Mouse (Mus musculus) midbrain, embryonic 12.5 days (tissue): ENCODE data around the gene Tmem198. TPM values are rescaled to one million over a fixed set of nuclear protein-coding genes. Genes with fewer than 3 reads are reported as not detected.

ENCODE experiments used
- ATAC-seq: fragments of 200-750 bp; cut with Nextera tagmentation; 2 replicates; pipeline ENCODE4 v1.8.0; 2017; ENCODE audit warnings: low read depth, moderate TSS enrichment, moderate library complexity; ENCODE audit not compliant: low FRiP score
- H3K27ac ChIP-seq: fragments of 300-500 bp; sonication (generic); replicated peaks from 2 replicates; pipeline ENCODE4 v1.5.1; 2016; ENCODE audit warnings: mild to moderate bottlenecking
- H3K27me3 ChIP-seq: fragments of 300-500 bp; sonication (generic); 2 replicates; pipeline ENCODE4 v1.6.1; 2016; ENCODE audit warnings: mild to moderate bottlenecking
- H3K36me3 ChIP-seq: fragments of 300-500 bp; sonication (generic); 2 replicates; pipeline ENCODE4 v1.6.1; 2016
- H3K4me1 ChIP-seq: fragments of 300-500 bp; sonication (generic); 2 replicates; pipeline ENCODE4 v1.6.1; 2016
- H3K4me2 ChIP-seq: fragments of 300-500 bp; sonication (generic); replicated peaks from 2 replicates; pipeline ENCODE4 v1.6.1; 2016; ENCODE audit warnings: mild to moderate bottlenecking, moderate library complexity
- H3K4me3 ChIP-seq: fragments of 300-500 bp; sonication (generic); 2 replicates; pipeline ENCODE4 v1.5.1; 2016; ENCODE audit warnings: mild to moderate bottlenecking
- H3K9ac ChIP-seq: fragments of 300-500 bp; sonication (generic); replicated peaks from 2 replicates; pipeline ENCODE4 v1.6.1; 2016; ENCODE audit warnings: mild to moderate bottlenecking, moderate library complexity
- H3K9me3 ChIP-seq: fragments of 300-500 bp; sonication (generic); 2 replicates; pipeline ENCODE4 v1.6.1; 2016; ENCODE audit warnings: mild to moderate bottlenecking
- WGBS: fragments of 180-500 bp; shearing (Covaris S2); methylation state at CpG from one replicate; pipeline ENCODE4 v1.1.7; 2016; 5-methylcytosine and 5-hydroxymethylcytosine counted together
- polyA plus RNA-seq: library from polyadenylated mRNA; unstranded; fragments of >200 nt; fragmentation: Nextera tagmentation; extraction: Ambion mirVana; gene quantifications from 2 replicates; pipeline ENCODE4 v1.2.1, GENCODE M21; 2016

The Tmem198 gene
- polyA plus RNA-seq, 1 experiment from 2014 or later: 26.5 TPM

DNA sequence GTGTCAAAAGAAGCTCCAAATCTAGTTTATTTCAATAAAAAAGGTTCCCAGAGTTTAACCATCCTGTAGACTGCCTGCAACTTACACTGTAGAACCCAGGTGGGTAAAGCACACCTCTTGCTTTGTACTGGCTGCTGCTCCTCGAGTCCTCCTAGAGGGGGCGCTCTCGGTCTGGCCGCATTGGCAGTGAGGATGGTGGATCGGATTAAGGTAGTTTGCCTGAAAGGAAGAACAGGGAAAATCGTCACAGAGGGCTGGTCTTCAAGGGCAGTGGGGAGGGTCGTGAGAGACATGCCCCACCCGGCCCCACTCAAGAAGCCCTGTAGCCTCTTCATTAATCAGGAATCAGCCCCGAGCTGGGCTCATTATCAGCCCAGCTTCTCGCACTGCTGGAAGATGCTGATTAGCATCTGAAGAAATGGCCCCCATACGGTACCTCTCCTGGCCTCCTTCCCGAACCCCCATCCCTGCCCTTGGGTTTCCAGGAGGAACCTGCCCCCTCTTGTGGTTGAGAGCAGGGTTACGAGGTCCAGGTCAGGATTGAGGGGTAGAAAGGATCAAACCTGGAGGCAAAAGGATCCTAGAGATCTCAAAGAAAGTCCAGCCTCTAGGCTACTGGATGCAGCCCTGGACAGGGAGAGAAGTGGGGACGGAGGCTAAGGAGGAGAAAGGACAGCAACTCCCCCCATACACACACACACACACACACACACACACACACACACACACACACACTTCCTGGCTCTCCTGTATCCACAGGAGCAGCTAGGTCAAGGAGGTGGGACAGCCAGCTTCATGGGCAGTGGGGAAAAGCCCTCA is 22.4 kb upstream of the Tmem198 start:
- H3K4me2 ChIP-seq: peak overlapping the region; percentile 57
- peaks cover 57% of the 10 kb centered on the region for H3K4me1 ChIP-seq

DNA sequence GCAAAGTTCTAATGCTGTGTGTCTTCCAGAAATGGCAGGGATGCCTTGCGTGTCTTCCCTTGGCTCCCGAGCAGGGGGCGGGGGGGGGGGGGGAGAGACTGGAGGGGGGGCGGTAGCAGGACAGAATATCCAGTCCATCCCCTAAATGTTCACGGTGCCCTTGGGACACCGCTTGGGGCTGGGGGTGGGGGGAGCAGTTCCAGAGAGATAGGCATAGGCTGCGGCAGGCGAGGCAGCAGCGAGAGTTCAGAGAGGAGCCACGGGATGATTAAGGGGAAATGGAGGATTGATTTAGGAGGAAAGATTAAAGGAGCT is 21.7 kb upstream of the Tmem198 start:
- Histone ChIP-seq H3K9ac (peak overlapping the region; percentile 46; the same call in 1 of the 2 replicates), H3K4me3 (peak overlapping the region; percentile 18; the same call in 1 of the 2 replicates), H3K36me3 (no peaks in the 10 kb centered on the region), H3K9me3 (no peaks in the 10 kb centered on the region), H3K4me2 (peak overlapping the region; percentile 57), H3K4me1 (peaks cover 55% of the 10 kb centered on the region), H3K27me3 (peaks cover 51% of the 10 kb centered on the region), H3K27ac (peak overlapping the region; percentile 76)
- ATAC-seq: peak; percentile 13
- 1% methylated on average over 9 of the region's 10 CpGs for WGBS

More for the DNA sequence above, 22.4 kb upstream of the Tmem198 start:
- WGBS: 7% methylated on average over 14 of the region's 14 CpGs
- Histone ChIP-seq H3K27ac (peak overlapping the region; percentile 76), H3K9ac (no peak overlapping the region), H3K36me3 (no peaks in the 10 kb centered on the region), H3K9me3 (no peaks in the 10 kb centered on the region), H3K4me3 (peak overlapping the region; percentile 18; the same call in 1 of the 2 replicates), H3K27me3 (peaks cover 55% of the 10 kb centered on the region)
- ATAC-seq: no peak

DNA sequence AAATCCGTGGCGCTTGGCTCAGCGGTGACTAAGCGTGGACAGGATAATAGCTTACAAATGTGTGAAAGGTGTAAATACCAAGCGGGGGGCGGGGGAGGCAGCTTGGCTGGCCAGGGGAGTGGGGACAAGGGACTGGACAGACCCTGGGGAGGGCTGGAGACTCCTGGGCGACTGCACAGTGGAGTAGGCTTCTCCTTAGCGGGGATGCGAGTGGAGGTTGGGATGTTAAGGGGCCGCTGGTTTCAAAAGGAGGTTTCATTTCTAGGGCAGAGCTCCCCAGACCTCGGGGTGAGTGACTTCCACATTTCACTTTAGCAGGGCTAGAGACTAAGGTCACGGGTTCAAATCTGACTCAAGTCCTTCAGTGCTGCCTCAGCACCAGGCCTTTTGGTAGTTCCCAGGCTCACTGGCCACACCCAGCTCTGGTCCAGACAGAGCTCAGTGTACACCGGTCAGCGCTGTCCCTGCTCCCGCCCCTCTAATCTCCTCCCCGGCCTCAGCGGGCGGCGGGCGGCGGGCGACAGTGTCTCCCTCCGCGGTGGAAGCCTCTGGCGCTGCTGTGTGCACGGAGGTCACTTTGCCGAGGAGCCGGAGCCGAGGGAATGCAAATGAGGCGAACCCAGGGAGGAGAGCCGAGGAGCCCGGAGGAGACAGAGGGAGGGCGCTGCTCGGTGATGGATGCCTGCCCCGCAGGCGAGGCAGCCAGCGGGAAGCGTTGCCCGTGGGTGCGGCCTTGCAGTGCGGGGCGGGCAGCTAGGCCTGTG is 21.1 kb upstream of the Tmem198 start:
- Histone ChIP-seq H3K9me3 (no peaks in the 10 kb centered on the region), H3K9ac (peak overlapping the region; percentile 46), H3K36me3 (no peaks in the 10 kb centered on the region), H3K4me1 (peaks cover 51% of the 10 kb centered on the region), H3K4me2 (peak overlapping the region; percentile 57), H3K27ac (peak overlapping the region; percentile 76), H3K27me3 (peaks cover 50% of the 10 kb centered on the region), H3K4me3 (peak overlapping the region; percentile 35)
- WGBS: under 1% methylated on average over 42 of the region's 42 CpGs
- peak; percentile 68 for ATAC-seq

DNA sequence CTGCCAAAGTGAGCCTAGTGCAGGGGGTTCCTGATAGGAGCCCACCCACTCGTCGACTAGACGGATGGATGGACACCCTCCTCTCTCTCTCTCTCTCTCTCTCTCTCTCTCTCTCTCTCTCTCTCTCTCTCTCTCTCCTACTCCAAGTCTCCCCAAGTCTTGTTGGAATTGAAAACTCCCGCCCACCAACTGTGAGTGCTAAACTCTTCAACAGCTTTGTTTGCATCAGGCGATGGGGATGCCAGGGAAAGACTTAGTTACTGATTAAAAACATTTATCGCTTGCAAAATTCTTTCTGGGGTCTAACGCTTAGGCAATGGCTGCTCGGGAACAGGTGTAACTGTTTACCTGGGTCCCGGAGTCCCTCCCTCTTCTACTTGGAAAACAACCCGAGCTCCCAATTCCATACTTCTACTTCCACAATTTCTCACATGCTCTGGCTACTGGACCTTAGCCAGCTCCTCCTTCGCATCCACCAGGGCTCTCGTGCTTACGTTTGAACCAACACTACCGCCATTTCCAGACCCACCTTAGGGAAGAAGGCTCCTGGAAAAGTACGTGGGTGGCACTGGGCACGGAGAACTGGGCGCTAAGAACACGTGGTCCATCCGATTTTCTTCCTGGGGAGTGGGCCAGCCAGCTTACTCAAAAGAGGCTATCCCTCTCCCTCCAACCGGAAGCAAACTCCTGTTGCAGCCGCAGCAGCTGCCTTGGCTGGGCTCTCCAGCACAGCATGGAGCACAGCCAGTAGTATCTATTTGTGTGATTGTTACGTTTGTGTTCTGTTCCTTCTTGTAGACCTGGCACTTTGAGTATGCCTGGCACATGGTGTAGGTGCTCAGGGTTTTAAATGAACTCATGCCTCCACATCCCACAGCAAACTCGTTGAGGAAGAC is 20.3 kb upstream of the Tmem198 start:
- Histone ChIP-seq H3K27ac (peak overlapping the region; percentile 76), H3K27me3 (peaks cover 45% of the 10 kb centered on the region), H3K36me3 (no peaks in the 10 kb centered on the region), H3K9me3 (no peaks in the 10 kb centered on the region), H3K9ac (peak overlapping the region; percentile 46; the same call in 1 of the 2 replicates), H3K4me3 (peak overlapping the region; percentile 35), H3K4me1 (peaks cover 58% of the 10 kb centered on the region), H3K4me2 (peak overlapping the region; percentile 57)
- WGBS: 19% methylated on average over 23 of the region's 23 CpGs
- no peak for ATAC-seq

DNA sequence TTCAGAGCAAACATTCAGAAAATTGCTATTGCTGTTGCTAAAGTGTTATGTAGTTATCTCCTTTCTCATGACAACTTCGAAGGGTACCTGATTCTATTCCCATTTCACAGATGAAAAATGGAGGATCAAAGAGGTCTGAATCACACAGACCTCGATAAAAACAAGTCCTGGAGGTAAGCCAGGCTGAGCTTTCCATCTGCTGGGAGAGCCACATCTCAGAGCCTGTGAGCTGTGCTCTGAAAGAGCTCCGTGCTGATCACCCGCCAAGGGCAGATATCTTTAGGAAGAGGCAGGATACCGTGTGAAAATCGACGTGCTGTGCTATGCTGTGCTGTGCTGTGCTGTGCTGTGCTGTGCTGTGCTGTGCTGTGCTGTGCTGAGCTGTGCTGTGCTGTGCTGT is 19.0 kb upstream of the Tmem198 start:
- Histone ChIP-seq H3K36me3 (no peaks in the 10 kb centered on the region), H3K9me3 (no peaks in the 10 kb centered on the region), H3K9ac (no peak overlapping the region), H3K27ac (no peak overlapping the region), H3K4me3 (no peak overlapping the region), H3K4me1 (peaks cover 51% of the 10 kb centered on the region), H3K27me3 (peaks cover 45% of the 10 kb centered on the region), H3K4me2 (no peak overlapping the region)
- WGBS: 76% methylated on average over 7 of the region's 7 CpGs
- ATAC-seq: no peak

DNA sequence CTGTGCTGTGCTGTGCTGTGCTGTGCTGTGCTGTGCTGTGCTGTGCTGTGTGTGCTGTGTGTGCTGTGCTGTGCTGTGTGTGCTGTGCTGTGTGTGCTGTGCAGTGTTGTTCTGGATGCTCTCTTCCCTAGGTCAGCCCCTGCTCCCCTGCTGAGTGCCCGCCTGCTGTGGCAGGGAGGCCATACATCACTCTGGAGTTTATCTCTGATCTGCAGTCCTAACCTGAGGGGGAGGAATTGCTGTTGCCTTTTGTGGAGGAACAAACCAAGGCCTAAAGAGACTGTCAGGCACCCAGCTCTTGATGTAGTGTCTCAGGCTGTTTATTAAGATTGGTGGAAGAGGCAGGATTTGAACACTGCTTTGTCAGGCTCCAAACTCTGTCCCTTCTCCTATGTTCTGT is 16.7 kb upstream of the Tmem198 start:
- peaks cover 34% of the 10 kb centered on the region for H3K4me1 ChIP-seq
- no peaks in the 10 kb centered on the region for H3K36me3 ChIP-seq
- H3K4me2 ChIP-seq: no peak overlapping the region
- ATAC-seq: no peak
- peaks cover 42% of the 10 kb centered on the region for H3K27me3 ChIP-seq
- peak overlapping the region; percentile 54 for H3K27ac ChIP-seq
- H3K4me3 ChIP-seq: no peak overlapping the region
- 14% methylated on average over 1 of the region's 1 CpGs for WGBS
- H3K9me3 ChIP-seq: no peaks in the 10 kb centered on the region
- H3K9ac ChIP-seq: no peak overlapping the region

DNA sequence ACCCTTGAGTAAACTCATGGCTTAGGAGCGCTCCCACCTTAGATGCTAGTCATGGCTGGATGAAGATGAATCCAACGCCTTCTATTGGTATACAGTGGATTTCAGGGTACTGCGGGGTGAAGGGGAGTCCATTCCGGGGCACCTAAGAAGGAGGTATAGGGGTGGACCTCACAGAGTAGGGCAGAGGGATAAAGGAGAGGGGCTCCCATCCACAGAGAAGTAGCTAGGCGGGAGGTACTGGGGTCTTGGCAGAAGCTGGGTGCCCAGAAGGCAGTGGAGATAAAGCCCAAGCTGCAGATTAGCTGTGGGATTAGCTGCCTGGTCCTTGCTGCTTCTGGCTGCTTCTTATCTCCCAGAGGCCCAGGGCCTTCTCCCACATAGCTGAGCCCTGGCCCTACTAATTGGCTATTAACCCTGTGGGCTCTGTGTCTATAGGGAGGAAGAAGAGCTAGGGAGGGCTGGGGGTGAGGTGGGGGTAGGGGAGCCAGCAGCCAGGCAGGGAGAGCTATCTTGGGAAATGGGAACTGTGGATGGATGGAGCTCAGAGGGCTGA is 15.6 kb upstream of the Tmem198 start:
- peak overlapping the region; percentile 24; the same call in 1 of the 2 replicates for H3K9ac ChIP-seq
- H3K4me1 ChIP-seq: peaks cover 26% of the 10 kb centered on the region
- H3K27me3 ChIP-seq: peaks cover 52% of the 10 kb centered on the region

DNA sequence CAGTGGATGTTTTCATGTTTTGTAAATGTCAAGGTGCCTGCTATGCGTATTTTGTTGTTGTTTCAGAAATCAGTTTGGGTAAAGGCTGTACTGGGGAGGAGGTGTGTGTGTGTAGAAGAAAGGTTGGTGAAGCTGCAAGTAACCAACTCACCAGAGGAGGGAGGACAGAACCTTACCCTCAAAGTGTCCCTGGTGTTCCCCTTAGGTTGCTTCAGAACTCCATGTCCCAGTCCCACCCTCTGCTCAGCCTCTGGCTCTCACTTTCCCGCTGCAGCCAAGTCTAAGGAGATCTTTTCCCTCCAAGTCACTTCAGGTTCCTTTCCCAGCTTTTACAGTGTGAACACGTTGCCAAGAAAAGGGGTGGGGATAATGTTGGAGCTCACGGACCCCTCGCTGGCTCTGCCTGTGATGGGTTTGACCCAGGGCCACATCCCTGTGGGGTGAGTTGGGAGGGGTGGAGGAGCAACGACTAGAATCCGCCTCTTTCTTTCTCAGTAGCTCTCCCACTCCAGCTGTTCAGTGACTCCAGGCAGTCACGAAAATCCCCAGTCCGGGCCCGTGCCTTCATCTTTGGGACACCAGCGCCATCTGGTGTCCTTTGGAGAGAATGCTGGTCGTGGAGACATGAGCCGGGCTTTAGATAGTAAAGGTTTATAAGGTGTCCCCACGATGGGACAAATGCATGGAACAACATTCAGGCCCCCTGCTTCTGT is 12.0 kb upstream of the Tmem198 start:
- ATAC-seq: peak; percentile 67
- 0 out of 2 replicates have a peak overlapping the region, but pooled peaks have one; percentile 13 for H3K4me2 ChIP-seq
- peaks cover 19% of the 10 kb centered on the region for H3K4me1 ChIP-seq
- no peaks in the 10 kb centered on the region for H3K9me3 ChIP-seq
- H3K27ac ChIP-seq: peak overlapping the region; percentile 61
- H3K9ac ChIP-seq: no peak overlapping the region
- peaks cover 35% of the 10 kb centered on the region for H3K27me3 ChIP-seq
- H3K36me3 ChIP-seq: peaks cover 14% of the 10 kb centered on the region; the same call in 1 of the 2 replicates
- H3K4me3 ChIP-seq: no peak overlapping the region
- 6% methylated on average over 14 of the region's 14 CpGs for WGBS

More for the DNA sequence above, 15.6 kb upstream of the Tmem198 start:
- peak overlapping the region; percentile 81 for H3K27ac ChIP-seq
- no peaks in the 10 kb centered on the region for H3K36me3 ChIP-seq
- no peak overlapping the region for H3K4me3 ChIP-seq
- peak; percentile 53 for ATAC-seq
- WGBS: 54% methylated on average over 5 of the region's 5 CpGs
- H3K9me3 ChIP-seq: no peaks in the 10 kb centered on the region
- 0 out of 2 replicates have a peak overlapping the region, but pooled peaks have one; percentile 0 for H3K4me2 ChIP-seq

DNA sequence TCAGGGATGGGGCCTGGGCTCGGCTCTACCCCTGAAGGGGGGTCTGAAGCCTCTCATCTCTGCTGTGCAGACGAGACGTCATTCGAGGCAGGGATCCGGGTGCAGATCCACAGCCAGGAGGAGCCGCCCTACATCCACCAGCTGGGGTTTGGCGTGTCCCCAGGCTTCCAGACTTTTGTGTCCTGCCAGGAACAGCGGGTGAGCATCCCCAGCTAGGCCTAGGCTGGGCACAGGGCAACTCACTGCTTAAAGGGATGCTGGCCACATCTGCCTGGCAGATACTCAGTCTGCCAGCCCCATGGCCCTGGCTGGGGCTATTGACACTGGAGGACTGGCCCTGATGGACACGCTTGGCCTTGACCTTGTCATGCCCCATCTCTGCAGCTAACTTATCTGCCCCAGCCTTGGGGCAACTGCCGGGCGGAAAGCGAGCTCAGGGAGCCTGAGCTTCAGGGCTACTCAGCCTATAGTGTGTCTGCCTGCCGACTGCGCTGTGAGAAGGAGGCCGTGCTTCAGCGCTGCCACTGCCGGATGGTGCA is 10.0 kb upstream of the Tmem198 start:
- Histone ChIP-seq H3K27ac (no peak overlapping the region), H3K4me1 (peaks cover 12% of the 10 kb centered on the region), H3K4me2 (no peak overlapping the region), H3K9me3 (no peaks in the 10 kb centered on the region), H3K4me3 (no peak overlapping the region), H3K27me3 (peaks cover 30% of the 10 kb centered on the region), H3K9ac (no peak overlapping the region), H3K36me3 (peaks cover 33% of the 10 kb centered on the region)
- ATAC-seq: no peak
- WGBS: 84% methylated on average over 17 of the region's 17 CpGs

DNA sequence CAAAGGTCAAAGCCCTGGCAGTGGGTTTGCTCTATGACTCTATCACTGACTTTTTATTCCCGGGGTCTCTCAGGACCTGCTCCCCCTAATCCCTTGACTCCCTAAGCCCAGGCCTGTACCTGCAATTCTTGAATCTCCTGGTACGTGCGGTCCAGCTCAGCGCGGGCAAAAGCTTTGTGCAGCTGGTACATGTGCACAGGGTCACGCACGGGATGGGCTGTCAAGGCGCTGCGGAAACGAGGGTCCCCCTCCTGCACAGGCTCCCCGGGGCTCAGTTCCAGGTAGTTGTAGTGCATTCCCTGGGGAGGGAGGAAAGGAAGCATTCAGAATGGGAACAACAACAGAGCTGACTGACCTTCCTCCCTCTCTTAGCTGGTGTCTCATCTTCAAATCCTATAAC is 2.9 kb upstream of the Tmem198 start:
- ATAC-seq: no peak
- H3K4me3 ChIP-seq: no peak overlapping the region
- H3K36me3 ChIP-seq: peaks cover 51% of the 10 kb centered on the region
- no peak overlapping the region for H3K9ac ChIP-seq
- H3K4me1 ChIP-seq: peaks cover 32% of the 10 kb centered on the region
- no peaks in the 10 kb centered on the region for H3K9me3 ChIP-seq
- H3K4me2 ChIP-seq: 0 out of 2 replicates have a peak overlapping the region, but pooled peaks have one; percentile 4
- H3K27ac ChIP-seq: peak overlapping the region; percentile 56; the same call in 1 of the 2 replicates
- 92% methylated on average over 11 of the region's 11 CpGs for WGBS
- peaks cover 16% of the 10 kb centered on the region for H3K27me3 ChIP-seq
